Mouse (Mus musculus) midbrain, embryonic 14.5 days (tissue): Measurements from ENCODE around the gene Mfn2. TPM values are rescaled to one million over a fixed set of nuclear protein-coding genes. Genes with fewer than 3 reads are reported as not detected.

Source experiments
- ATAC-seq: fragments of 200-750 bp; cut with Nextera tagmentation; 2 replicates; pipeline ENCODE4 v1.8.0; 2017; ENCODE audit warnings: moderate number of reproducible peaks, moderate library complexity; ENCODE audit not compliant: low FRiP score, low TSS enrichment
- DNase-seq: peaks from one replicate; pipeline ENCODE4 v3.0.0-alpha.2; 2015
- H3K27ac ChIP-seq: fragments of 300-500 bp; sonication (generic); replicated peaks from 2 replicates; pipeline ENCODE4 v1.5.1; 2014; ENCODE audit warnings: mild to moderate bottlenecking, low read depth, low read length, moderate library complexity
- H3K27me3 ChIP-seq: fragments of 300-500 bp; sonication (generic); 2 replicates; pipeline ENCODE4 v1.6.1; 2014; ENCODE audit warnings: low read length, control low read depth, mixed read lengths; ENCODE audit not compliant: control insufficient read depth, insufficient read depth
- H3K36me3 ChIP-seq: fragments of 300-500 bp; sonication (generic); 2 replicates; pipeline ENCODE4 v1.6.1; 2014; ENCODE audit warnings: low read length, control low read depth; ENCODE audit not compliant: control insufficient read depth, insufficient read depth
- H3K4me1 ChIP-seq: fragments of 300-500 bp; sonication (generic); 2 replicates; pipeline ENCODE4 v1.6.1; 2014; ENCODE audit warnings: mild to moderate bottlenecking, antibody characterized with exemption, low read length, control low read depth; ENCODE audit not compliant: control insufficient read depth, insufficient read depth
- H3K4me2 ChIP-seq: fragments of 300-500 bp; sonication (generic); 2 replicates; pipeline ENCODE4 v1.6.1; 2014; ENCODE audit warnings: mild to moderate bottlenecking, low read length, moderate library complexity
- H3K4me3 ChIP-seq: fragments of 300-500 bp; sonication (generic); replicated peaks from 2 replicates; pipeline ENCODE4 v1.5.1; 2014; ENCODE audit warnings: low read depth, low read length
- H3K9ac ChIP-seq: fragments of 300-500 bp; sonication (generic); replicated peaks from 2 replicates; pipeline ENCODE4 v1.6.1; 2014; ENCODE audit warnings: mild to moderate bottlenecking, low read length, moderate library complexity
- H3K9me3 ChIP-seq: fragments of 300-500 bp; sonication (generic); 2 replicates; pipeline ENCODE4 v1.6.1; 2016; ENCODE audit warnings: low read length, control low read depth, mixed read lengths; ENCODE audit not compliant: control insufficient read depth
- WGBS: fragments of 180-500 bp; shearing (Covaris S2); extraction: QIAGEN DNeasy Blood & Tissue Kit; methylation state at CpG from one replicate; pipeline ENCODE4 v1.1.7; 2014; 5-methylcytosine and 5-hydroxymethylcytosine counted together
- polyA plus RNA-seq: library from polyadenylated mRNA; unstranded; fragments of >200 nt; fragmentation: Nextera tagmentation; extraction: Ambion mirVana; gene quantifications from 2 replicates; pipeline ENCODE4 v1.2.1, GENCODE M21; 2014

The Mfn2 gene
- 56.9 and 77.2 TPM in 2 replicates for polyA plus RNA-seq

DNA sequence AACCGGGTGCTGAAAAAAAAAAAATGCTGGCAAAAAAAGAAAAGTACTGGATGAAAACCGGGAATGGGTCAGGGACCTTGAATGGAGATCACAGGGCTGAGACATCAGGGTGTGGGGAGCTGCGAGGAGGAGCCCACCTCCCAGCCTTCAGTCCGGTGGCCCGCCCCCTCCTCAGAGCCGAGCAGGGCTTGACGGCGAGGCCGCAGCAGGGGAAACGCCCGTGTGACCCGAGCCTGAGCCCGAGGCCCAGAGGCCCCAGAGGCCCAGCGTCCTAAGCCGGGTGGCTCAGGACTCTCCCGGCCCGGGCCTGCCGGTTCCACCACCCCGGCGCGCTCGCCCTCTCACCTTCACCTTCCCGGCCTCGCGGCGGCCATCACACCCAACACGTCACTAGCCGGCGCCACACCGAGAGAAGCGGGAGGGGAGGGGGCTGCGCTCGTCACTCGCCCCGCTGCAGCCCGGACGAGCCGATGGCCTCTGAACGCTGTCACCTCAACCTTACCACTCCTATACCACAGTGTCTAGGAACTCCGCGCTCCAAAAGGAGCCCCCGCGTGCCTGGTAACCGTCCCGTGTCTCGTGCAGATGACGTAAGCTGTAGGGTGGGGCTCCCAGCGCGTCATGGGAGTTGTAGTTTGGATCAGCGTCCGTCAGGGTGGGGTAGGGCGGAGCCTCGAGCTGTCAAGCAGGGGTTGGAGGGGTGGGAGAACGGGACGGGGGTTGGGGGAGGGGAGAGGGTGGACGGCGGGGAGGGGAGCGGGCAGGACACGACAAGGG lies at the start of gene Mfn2:
Gene Mfn2, minus strand, starts transcription at position 392 of the 777 bp plus-strand sequence.
- H3K27ac ChIP-seq = peak within 1 kb of the TSS; percentile 93
- H3K9ac ChIP-seq = peak within 1 kb of the TSS; percentile 88
- peak; percentile 95 for DNase-seq
- under 1% methylated on average over 55 of the region's 59 CpGs for WGBS
- peak; percentile 94 for ATAC-seq
- H3K4me1 ChIP-seq = peaks cover 13% of the 10 kb centered on the region; the same call in 1 of the 2 replicates
- H3K27me3 ChIP-seq = no peaks in the 10 kb centered on the region
- no peaks in the 10 kb centered on the region for H3K9me3 ChIP-seq
- H3K4me3 ChIP-seq = peak within 1 kb of the TSS; percentile 91
- H3K36me3 ChIP-seq = peaks cover 31% of the 10 kb centered on the region
- H3K4me2 ChIP-seq = peak within 1 kb of the TSS; percentile 72

- ATAC-seq = no peak
- Histone ChIP-seq H3K9me3 (no peaks in the 10 kb centered on the region), H3K4me1 (no peaks in the 10 kb centered on the region), H3K4me2 (no peak overlapping the region), H3K4me3 (no peak overlapping the region), H3K36me3 (peaks cover 12% of the 10 kb centered on the region; the same call in 1 of the 2 replicates), H3K27ac (no peak overlapping the region), H3K27me3 (no peaks in the 10 kb centered on the region), H3K9ac (no peak overlapping the region)
- DNase-seq = peak; percentile 84
- 14% methylated on average over 4 of the region's 4 CpGs for WGBS
These were observed 49.1 kb upstream of the Mfn2 start for GRCm38 (mm10) chr4:147953590-147953989.

- Histone ChIP-seq H3K9me3 (no peaks in the 10 kb centered on the region), H3K9ac (no peak overlapping the region), H3K4me2 (no peak overlapping the region), H3K4me1 (peaks cover 7% of the 10 kb centered on the region), H3K4me3 (no peak overlapping the region), H3K36me3 (peaks cover 59% of the 10 kb centered on the region), H3K27me3 (no peaks in the 10 kb centered on the region), H3K27ac (no peak overlapping the region)
- WGBS = 66% methylated on average over 2 of the region's 2 CpGs
- ATAC-seq = no peak
- DNase-seq = no peak
These were observed 43.0 kb upstream of the Mfn2 start for GRCm38 (mm10) chr4:147947511-147947910.

DNA sequence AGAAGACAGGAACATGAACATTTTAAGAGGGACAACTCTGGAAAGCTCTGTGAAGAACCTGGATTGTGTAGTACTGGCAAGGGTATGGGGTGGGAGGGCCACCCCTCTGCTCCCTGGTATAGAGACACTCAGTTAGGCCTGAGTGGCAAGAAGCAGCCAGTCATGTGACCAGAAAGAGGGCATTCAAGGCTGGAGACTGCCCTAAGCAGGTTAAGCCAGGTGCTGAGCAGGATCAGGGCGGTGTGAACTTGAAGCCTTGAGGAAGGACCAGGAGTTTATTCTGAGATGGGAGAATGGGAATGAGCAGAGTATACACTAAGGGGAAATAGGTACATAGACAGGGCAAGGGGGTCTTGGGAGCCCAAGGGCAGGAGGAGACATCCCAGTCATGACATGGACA lies 38.5 kb upstream of the Mfn2 start:
- WGBS = 92% methylated on average over 1 of the region's 1 CpGs
- DNase-seq (no peak), ATAC-seq (no peak)
- Histone ChIP-seq H3K4me2 (peak overlapping the region; percentile 7; the same call in 1 of the 2 replicates), H3K9ac (no peak overlapping the region), H3K27me3 (no peaks in the 10 kb centered on the region), H3K4me3 (no peak overlapping the region), H3K9me3 (no peaks in the 10 kb centered on the region), H3K27ac (no peak overlapping the region), H3K36me3 (peaks cover 44% of the 10 kb centered on the region), H3K4me1 (peaks cover 22% of the 10 kb centered on the region)

DNA sequence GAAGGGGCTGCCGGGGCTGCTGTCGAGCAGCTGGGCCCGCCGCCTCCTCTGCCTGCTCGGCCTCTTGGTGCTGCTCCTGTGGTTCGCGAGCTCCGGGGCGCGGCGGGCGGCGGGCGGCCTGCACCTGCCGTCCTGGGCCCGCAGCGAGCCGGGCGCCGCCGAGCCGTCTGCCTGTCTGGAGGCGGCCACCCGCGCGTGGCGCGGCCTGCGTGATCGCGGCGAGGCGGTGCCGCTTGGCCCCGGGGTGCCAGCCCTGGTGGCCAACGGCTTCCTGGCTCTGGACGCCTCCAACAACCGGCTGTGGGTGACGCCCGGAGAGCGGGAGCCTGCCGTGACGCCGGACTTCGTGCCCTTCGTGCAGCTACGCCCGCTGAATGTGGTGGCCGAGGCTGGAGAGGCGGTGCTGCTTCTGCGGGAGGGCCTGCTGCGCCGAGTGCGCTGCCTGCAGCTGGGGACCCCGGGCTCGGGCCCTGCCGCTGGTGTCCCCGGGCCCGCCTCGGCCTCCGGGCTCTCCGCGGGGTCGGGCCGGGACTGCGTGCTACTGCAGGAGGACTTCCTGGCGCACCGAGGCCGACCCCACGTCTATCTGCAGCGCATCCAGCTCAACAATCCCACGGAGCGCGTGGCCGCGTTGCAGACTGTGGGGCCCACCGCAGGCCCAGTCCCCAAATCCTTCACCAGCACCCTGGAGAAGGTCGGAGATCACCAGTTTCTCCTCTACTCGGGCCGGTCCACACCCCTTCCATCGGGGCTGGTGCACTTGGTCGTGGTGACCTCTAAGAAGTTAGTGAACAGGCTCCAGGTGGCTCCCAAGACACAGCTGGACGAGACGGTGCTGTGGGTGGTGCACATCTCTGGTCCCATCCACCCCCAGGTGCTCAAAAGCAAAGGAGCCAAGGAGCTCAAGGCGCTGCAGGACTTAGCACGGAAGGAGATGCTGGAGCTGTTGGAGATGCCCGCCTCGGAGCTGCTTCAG lies 36.8 kb upstream of the Mfn2 start:
- no peaks in the 10 kb centered on the region for H3K27me3 ChIP-seq
- peaks cover 27% of the 10 kb centered on the region for H3K36me3 ChIP-seq
- H3K4me3 ChIP-seq = peak overlapping the region; percentile 88
- H3K9ac ChIP-seq = peak overlapping the region; percentile 85
- ATAC-seq = peak; percentile 59
- peak overlapping the region; percentile 99 for H3K4me2 ChIP-seq
- no peaks in the 10 kb centered on the region for H3K9me3 ChIP-seq
- peak overlapping the region; percentile 71 for H3K27ac ChIP-seq
- WGBS = 8% methylated on average over 84 of the region's 88 CpGs
- H3K4me1 ChIP-seq = peaks cover 22% of the 10 kb centered on the region
- DNase-seq = no peak

GRCm38 (mm10) chr4:147940576-147941044 lies 36.1 kb upstream of the Mfn2 start, which contains the start of gene 2510039O18Rik:
2510039O18Rik (plus strand) TSS chr4:147940895.
- peak; percentile 62 for ATAC-seq
- peaks cover 20% of the 10 kb centered on the region for H3K36me3 ChIP-seq
- H3K4me3 ChIP-seq = peak within 1 kb of the TSS; percentile 88
- H3K27me3 ChIP-seq = 0 out of 2 replicates have a peak, but pooled peaks cover 3% of the 10 kb centered on the region
- H3K9ac ChIP-seq = peak within 1 kb of the TSS; percentile 85
- DNase-seq = peak; percentile 93
- H3K4me2 ChIP-seq = peak within 1 kb of the TSS; percentile 99
- H3K27ac ChIP-seq = peak within 1 kb of the TSS; percentile 71
- 1% methylated on average over 33 of the region's 35 CpGs for WGBS
- H3K9me3 ChIP-seq = no peaks in the 10 kb centered on the region
- peaks cover 22% of the 10 kb centered on the region for H3K4me1 ChIP-seq

- peak overlapping the region; percentile 71 for H3K27ac ChIP-seq
- DNase-seq = peak; percentile 51
- ATAC-seq = 0 out of 2 replicates have a peak, but pooled peaks have one; percentile 24
- H3K4me3 ChIP-seq = no peak overlapping the region
- WGBS = 44% methylated on average over 9 of the region's 9 CpGs
- H3K4me1 ChIP-seq = peaks cover 22% of the 10 kb centered on the region
- H3K9me3 ChIP-seq = no peaks in the 10 kb centered on the region
- H3K27me3 ChIP-seq = 0 out of 2 replicates have a peak, but pooled peaks cover 3% of the 10 kb centered on the region
- peak overlapping the region; percentile 99 for H3K4me2 ChIP-seq
- H3K9ac ChIP-seq = no peak overlapping the region
- peaks cover 15% of the 10 kb centered on the region for H3K36me3 ChIP-seq
These were observed 35.6 kb upstream of the Mfn2 start for GRCm38 (mm10) chr4:147940111-147940510.
